In genomic region chr11:79238398-79238752, GRCm38 (mm10) we compare ENCODE assay signal across 9 mouse cellular contexts. TPM values are rescaled to one million over a fixed set of nuclear protein-coding genes. Genes with fewer than 3 reads are reported as not detected.
DNase-seq lines count a peak whose midpoint lies in the region; ATAC-seq and TF ChIP-seq lines count a peak whose summit lies in the region.
"Had no signal": no experiment of that assay in that cellular context is flagged by ENCODE, and none has a peak within 500 bp of the region (broad histone marks: within the 10 kb centered on the region; RNA-seq: fewer than 3 reads in every experiment).

No protein-coding gene starts in this region.

- TF ChIP-seq CTCF in left cerebral cortex, adult 2 months (IDR thresholded peaks at IDR 0.05) = no peak

- no peak for DNase-seq in left cerebral cortex, adult 2 months (ENCODE audit: extremely low spot score in 1 of 2, low spot score in 2 of 2)
- DNase-seq in left cerebral cortex, adult 18-20 months (ENCODE audit: low spot score in 2 of 2) = no peak
- no peak for DNase-seq in layer of hippocampus, adult 8-10 months (ENCODE audit: low spot score in 2 of 2)
- no peak for DNase-seq in thymus, postnatal 4 days
- DNase-seq in yolk sac, embryonic 10.5 days (ENCODE audit: low spot score) = no peak

- no peak for ATAC-seq in forebrain, embryonic 15.5 days (replicated peaks)
- ATAC-seq in kidney, embryonic 15.5 days (replicated peaks; ENCODE audit: low FRiP score) = peak; percentile 64
- ATAC-seq in neural tube, embryonic 15.5 days (ENCODE audit: low FRiP score) = no peak

- H3K9me3 ChIP-seq in forebrain, embryonic 15.5 days = no peaks in the 10 kb centered on the region
- 0 out of 2 replicates have a peak, but pooled peaks cover 6% of the 10 kb centered on the region for H3K9me3 ChIP-seq in kidney, embryonic 15.5 days (replicated peaks)
- H3K9me3 ChIP-seq in neural tube, embryonic 15.5 days (replicated peaks) = no peaks in the 10 kb centered on the region

- H3K4me3 ChIP-seq in left cerebral cortex, adult 2 months = no peak overlapping the region
- H3K4me3 ChIP-seq in forebrain, embryonic 15.5 days = no peak overlapping the region
- H3K4me3 ChIP-seq in kidney, embryonic 15.5 days (replicated peaks) = no peak overlapping the region
- H3K4me3 ChIP-seq in neural tube, embryonic 15.5 days (replicated peaks) = no peak overlapping the region
- H3K4me3 ChIP-seq: neural tube, embryonic 12.5 days had no signal

- H3K4me2 ChIP-seq in forebrain, embryonic 15.5 days (replicated peaks) = no peak overlapping the region
- H3K4me2 ChIP-seq in kidney, embryonic 15.5 days = no peak overlapping the region
- H3K4me2 ChIP-seq in neural tube, embryonic 15.5 days = no peak overlapping the region
- H3K4me2 ChIP-seq: neural tube, embryonic 12.5 days had no signal

- no peaks in the 10 kb centered on the region for H3K27me3 ChIP-seq in forebrain, embryonic 15.5 days
- H3K27me3 ChIP-seq in kidney, embryonic 15.5 days = no peaks in the 10 kb centered on the region
- H3K27me3 ChIP-seq in neural tube, embryonic 15.5 days (replicated peaks) = no peaks in the 10 kb centered on the region
- H3K27me3 ChIP-seq: neural tube, embryonic 12.5 days had no signal

- no peak overlapping the region for H3K9ac ChIP-seq in forebrain, embryonic 15.5 days (replicated peaks)
- no peak overlapping the region for H3K9ac ChIP-seq in kidney, embryonic 15.5 days
- H3K9ac ChIP-seq in neural tube, embryonic 15.5 days (replicated peaks) = no peak overlapping the region
- H3K9ac ChIP-seq: neural tube, embryonic 12.5 days had no signal

- no peaks in the 10 kb centered on the region for H3K4me1 ChIP-seq in forebrain, embryonic 15.5 days
- H3K4me1 ChIP-seq in kidney, embryonic 15.5 days = peaks cover 13% of the 10 kb centered on the region
- H3K4me1 ChIP-seq in neural tube, embryonic 15.5 days = no peaks in the 10 kb centered on the region; the same call in 1 of the 2 replicates
- H3K4me1 ChIP-seq: neural tube, embryonic 12.5 days had no signal

- peak overlapping the region; percentile 5; the same call in 1 of the 2 replicates for H3K27ac ChIP-seq in left cerebral cortex, adult 2 months
- 0 out of 2 replicates have a peak overlapping the region, but pooled peaks have one; percentile 33 for H3K27ac ChIP-seq in forebrain, embryonic 15.5 days (replicated peaks)
- H3K27ac ChIP-seq in kidney, embryonic 15.5 days = peak overlapping the region; percentile 92
- H3K27ac ChIP-seq in neural tube, embryonic 15.5 days (replicated peaks) = peak overlapping the region; percentile 41; the same call in 1 of the 2 replicates
- H3K27ac ChIP-seq: neural tube, embryonic 12.5 days had no signal

- intact Hi-C loops in left cerebral cortex, adult 2 months (cut with DNase I) = no loop called here

- WGBS in forebrain, embryonic 15.5 days = 16% methylated on average over 1 of the region's 1 CpGs
- WGBS in kidney, embryonic 15.5 days = 9% methylated on average over 1 of the region's 1 CpGs
- 31% methylated on average over 1 of the region's 1 CpGs for WGBS in neural tube, embryonic 15.5 days

- H3K36me3 ChIP-seq in forebrain, embryonic 15.5 days = peaks cover 52% of the 10 kb centered on the region
- peaks cover 59% of the 10 kb centered on the region for H3K36me3 ChIP-seq in kidney, embryonic 15.5 days
- peaks cover 46% of the 10 kb centered on the region for H3K36me3 ChIP-seq in neural tube, embryonic 15.5 days

RNA-seq across cellular contexts. Expression of gene Wsb1, which starts 16.1 kb away (rescaled TPM):
- total RNA-seq in left cerebral cortex, adult 2 months (2021) = 10 to 100 TPM; 85.9 to 87.5 TPM
- total RNA-seq in left cerebral cortex, adult 18-20 months (2021) = 10 to 100 TPM; 81.2 to 81.9 TPM
- polyA plus RNA-seq in forebrain, embryonic 15.5 days (2015; fragmentation: Nextera tagmentation; extraction: Ambion mirVana) = 438 and 470 TPM in 2 replicates
- polyA plus RNA-seq in kidney, embryonic 15.5 days (2015; fragmentation: Nextera tagmentation; extraction: Ambion mirVana) = 316 and 358 TPM in 2 replicates
- polyA plus RNA-seq in neural tube, embryonic 15.5 days (2015; fragmentation: Nextera tagmentation; extraction: Ambion mirVana) = 415 and 444 TPM in 2 replicates
- 100 to 1,000 TPM in 2 of 4 experiments, 10 to 100 TPM in 2; 83.5 to 104 (median 100.0) TPM for total RNA-seq in layer of hippocampus, adult 8-10 months (2022)

RNA-seq across cellular contexts. Expression of gene Gm9964, which starts 58.3 kb away (rescaled TPM):
- total RNA-seq in left cerebral cortex, adult 2 months (2021) = under 1 TPM; 0.68 TPM
- total RNA-seq in left cerebral cortex, adult 18-20 months (2021) = under 1 TPM in 1 of 2 experiments, not detected in 1; 0.49 TPM
- not detected in 2 replicates for polyA plus RNA-seq in forebrain, embryonic 15.5 days (2015; fragmentation: Nextera tagmentation; extraction: Ambion mirVana)
- polyA plus RNA-seq in kidney, embryonic 15.5 days (2015; fragmentation: Nextera tagmentation; extraction: Ambion mirVana) = not detected in 2 replicates
- not detected in 2 replicates for polyA plus RNA-seq in neural tube, embryonic 15.5 days (2015; fragmentation: Nextera tagmentation; extraction: Ambion mirVana)
- total RNA-seq in layer of hippocampus, adult 8-10 months (2022) = 1 to 10 TPM in 1 of 4 experiments, under 1 TPM in 2, not detected in 1; 0.48 to 1.2 (median 0.74) TPM
- polyA plus RNA-seq: neural tube, embryonic 12.5 days had no signal

Comparison
In these comparisons a context has a peak if more than half of its experiments do, and no peak if none do; other contexts are left out.
1. H3K27ac ChIP-seq: peak in every context shown above with its lines; median percentile 92 in kidney, embryonic 15.5 days; 41 in neural tube, embryonic 15.5 days; 33 in forebrain, embryonic 15.5 days; 5 in left cerebral cortex, adult 2 months.